Mouse (Mus musculus) embryo, embryonic 11.5 days (tissue): ENCODE measurements at regions not wholly inside any gene's neighbourhood (a gene's known extent, or its start where the extent isn't known, plus 50 kb on each side); places are given as distances from the start of the nearest gene placed in this dataset.

Experiments
- DNase-seq: peaks from one replicate; pipeline ENCODE4 v3.0.0-alpha.2; 2012; ENCODE audit warnings: low read depth, low spot score

GRCm38 (mm10) chr15:68014605-68015305 lies 1514.0 kb upstream of the Lrrc6 start:
- no peak for DNase-seq

DNA sequence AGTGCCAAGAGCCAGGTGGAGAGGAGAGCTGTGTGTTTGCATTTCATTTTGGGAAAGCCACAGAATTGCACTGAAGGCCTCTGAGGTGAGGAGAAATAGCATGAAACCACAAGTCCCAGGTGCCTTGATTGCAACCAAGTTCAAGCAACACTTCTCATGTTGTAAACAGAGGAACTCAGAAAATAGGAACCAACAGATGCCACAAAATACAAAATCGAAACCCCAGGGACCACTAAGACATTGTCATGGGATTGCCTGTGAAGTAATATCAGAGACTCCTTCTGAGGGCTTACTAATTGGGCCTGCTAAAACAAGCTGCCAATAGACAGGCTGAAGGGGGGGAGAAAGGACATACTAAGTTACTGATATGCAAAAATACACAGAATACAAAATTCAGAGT lies 1510.5 kb upstream of the Lrrc6 start:
- DNase-seq, result no peak

- DNase-seq, result no peak
Measured at GRCm38 (mm10) chr15:68010189-68010588, 1509.5 kb upstream of the Lrrc6 start.

- no peak for DNase-seq
Measured at GRCm38 (mm10) chr15:68004798-68005197, 1504.1 kb upstream of the Lrrc6 start.

GRCm38 (mm10) chr15:67996532-67996931 lies 1495.8 kb upstream of the Lrrc6 start:
- DNase-seq, result no peak

- DNase-seq, result no peak
Measured at GRCm38 (mm10) chr15:67989428-67990272, 1488.9 kb upstream of the Lrrc6 start.

DNA sequence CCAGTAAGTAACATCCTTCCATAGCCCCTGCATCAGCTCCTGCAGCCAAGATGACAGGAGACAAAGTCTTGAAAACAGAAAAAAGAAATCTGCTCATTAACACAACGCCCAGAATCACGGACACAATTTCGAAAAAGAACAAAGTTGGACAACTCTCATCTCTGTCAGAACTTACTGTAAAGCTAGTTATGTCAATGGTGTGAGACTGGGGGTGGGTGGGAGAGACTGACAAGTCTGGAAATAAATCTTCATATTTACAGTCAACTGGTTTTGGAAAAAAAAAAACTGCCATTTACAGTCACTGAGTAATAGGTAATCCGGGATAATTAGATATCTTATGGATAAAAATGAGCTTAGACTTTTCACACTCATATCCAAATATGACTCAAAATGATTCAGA lies 1487.2 kb upstream of the Lrrc6 start:
- DNase-seq, result no peak

DNA sequence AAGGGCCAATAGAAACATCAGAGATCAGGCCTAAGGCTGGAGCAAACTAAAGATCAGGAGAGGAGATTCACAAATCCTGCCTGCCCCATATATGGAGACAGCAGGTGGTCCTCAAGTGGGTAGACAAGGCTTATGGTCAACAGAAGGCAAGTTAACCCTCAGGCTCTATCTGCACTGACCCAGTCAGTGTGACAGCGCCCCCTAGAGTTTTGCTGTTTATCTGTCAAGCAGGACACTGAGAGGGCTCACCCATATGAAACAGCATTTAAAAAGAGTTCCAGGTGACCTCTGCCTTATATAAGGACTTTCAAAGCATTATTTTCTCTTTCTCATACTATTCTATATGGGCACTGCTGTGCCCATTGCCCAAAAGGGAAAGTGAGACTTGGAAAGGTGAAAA lies 1482.5 kb upstream of the Lrrc6 start:
- DNase-seq, result no peak

GRCm38 (mm10) chr15:67981876-67982275 lies 1481.2 kb upstream of the Lrrc6 start:
- no peak for DNase-seq

- no peak for DNase-seq
Measured at GRCm38 (mm10) chr15:67979451-67979850, 1478.7 kb upstream of the Lrrc6 start.

DNA sequence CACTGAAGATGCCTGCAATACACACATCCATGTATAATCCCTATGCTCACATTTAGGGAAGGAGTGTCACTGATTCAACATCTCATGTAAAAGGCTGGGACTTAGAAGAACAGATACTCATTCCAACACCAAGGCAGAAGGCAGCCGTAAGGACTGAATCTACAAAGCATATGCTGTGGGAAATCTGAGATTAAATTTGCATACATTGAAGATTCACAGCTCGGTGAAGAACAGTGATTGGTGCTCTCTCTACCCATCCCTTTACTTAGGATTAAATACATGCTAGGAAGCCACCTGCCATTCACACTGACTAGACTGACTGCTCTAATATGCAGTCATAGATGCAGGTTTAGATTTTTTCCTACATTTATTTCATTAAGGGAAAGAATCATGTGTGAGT lies 1476.5 kb upstream of the Lrrc6 start:
- DNase-seq, result no peak

- DNase-seq, result no peak
Measured at GRCm38 (mm10) chr15:67971998-67972397, 1471.3 kb upstream of the Lrrc6 start.

GRCm38 (mm10) chr15:67954216-67954615 lies 1453.5 kb upstream of the Lrrc6 start:
- no peak for DNase-seq

DNA sequence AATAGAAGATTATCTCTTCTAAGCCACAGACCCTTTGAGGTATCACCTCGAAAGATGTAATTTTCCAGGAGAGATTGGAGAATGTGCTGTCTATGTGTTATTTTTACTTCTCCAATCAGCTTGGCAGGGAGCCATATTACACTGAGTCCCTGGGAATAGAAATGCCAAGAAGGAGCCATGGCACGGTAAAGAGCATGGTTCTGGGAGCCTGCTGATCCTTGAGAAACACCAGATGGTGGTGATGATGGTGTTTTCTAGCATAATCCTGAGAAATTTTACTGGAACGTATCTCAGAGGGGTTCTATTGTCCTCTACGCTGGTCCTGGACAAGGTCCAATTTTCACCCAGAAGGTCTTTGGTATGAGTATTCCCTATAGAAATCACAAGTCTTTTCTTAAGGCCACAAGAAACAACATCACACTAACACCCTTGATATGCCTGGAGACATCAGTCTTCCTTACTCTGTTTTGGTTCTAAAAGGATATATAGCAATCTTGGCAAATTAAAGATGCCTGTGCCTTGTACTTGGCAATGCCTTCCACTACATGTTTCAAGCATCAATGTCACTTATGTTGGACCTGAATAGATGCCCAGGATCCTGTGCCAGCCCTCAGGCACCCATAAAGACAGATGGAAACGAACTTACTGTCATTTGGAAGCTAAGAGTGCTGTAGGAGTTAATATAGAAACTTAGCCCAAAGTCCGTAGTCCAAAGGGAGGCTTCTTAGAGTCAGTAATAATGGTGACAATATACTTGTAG lies 1449.8 kb upstream of the Lrrc6 start:
- DNase-seq, result no peak

- DNase-seq, result no peak
Measured at GRCm38 (mm10) chr15:67944330-67945082, 1443.8 kb upstream of the Lrrc6 start.

- DNase-seq, result no peak
Measured at GRCm38 (mm10) chr15:67943046-67943445, 1442.3 kb upstream of the Lrrc6 start.

DNA sequence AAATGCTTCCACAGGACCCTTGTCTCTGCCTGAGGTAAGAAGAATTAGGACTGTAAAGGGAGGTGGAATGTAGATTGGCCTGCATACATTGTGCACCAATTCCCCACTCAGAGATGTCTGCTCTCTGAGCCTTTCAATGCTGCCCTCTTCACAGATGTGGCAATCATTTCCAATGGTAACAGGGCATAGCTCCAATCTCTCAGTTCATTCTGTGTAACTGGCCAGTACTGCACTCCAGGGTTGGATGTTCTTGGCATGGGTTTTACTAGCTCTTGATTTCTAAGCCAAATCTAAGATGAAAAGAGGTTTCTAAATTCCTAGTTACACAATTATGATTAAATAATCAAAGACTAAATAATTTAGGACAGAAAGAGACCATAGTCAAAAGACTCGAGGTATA lies 1439.8 kb upstream of the Lrrc6 start:
- no peak for DNase-seq

DNA sequence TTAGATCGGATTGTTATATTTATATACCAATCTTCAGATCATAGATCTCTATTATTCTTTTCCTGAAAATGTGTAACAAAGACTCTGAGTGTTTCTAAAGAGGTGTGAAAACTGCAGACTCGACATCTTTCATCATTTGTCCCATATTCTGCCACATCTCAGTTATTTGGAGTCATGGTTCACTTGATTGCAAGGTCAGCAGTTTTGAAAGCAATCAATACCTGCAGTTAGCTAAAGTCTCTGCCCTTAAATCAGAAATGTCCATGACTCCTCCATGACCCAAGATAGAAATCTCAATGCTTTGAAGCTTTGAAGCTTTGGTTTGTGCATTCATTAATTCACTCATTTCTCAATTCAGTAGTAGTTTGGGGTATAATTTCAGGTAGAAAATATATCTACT lies 1424.2 kb upstream of the Lrrc6 start:
- DNase-seq, result no peak

GRCm38 (mm10) chr15:67907034-67907433 lies 1406.3 kb upstream of the Lrrc6 start:
- no peak for DNase-seq

GRCm38 (mm10) chr15:67905279-67905678 lies 1404.6 kb upstream of the Lrrc6 start:
- no peak for DNase-seq

GRCm38 (mm10) chr15:67904646-67905045 lies 1403.9 kb upstream of the Lrrc6 start:
- DNase-seq, result no peak

DNA sequence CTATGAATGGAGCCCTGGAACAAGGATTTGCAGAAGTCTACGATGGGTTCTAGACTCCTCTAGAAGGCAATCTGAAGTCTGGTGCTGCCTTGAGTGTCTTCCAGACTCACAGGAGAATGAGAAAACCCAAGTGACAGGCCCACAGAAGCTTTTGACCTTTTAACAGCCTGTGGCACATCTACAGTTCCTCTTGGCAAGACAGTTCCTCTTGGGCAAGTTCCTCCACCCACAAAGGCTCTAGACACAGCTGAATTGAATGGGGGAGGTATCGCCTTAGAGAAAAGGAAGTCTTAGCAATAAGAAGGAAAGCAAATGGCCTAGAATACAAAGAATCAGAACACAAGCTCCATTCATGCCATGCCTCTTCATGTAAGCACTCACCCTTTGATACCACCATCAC lies 1402.3 kb upstream of the Lrrc6 start:
- no peak for DNase-seq
